Mouse (Mus musculus) C2C12 (cell line): ENCODE data around the gene Mrps5.

Experiments used
- CEBPB ChIP-seq: IDR thresholded peaks from one replicate; pipeline ENCODE4 v1.6.1; 2011; ENCODE audit warnings: low read depth, mild to moderate bottlenecking, control low read depth, moderate library complexity
- CTCF ChIP-seq: IDR thresholded peaks from one replicate; pipeline ENCODE4 v1.5.1; 2011; ENCODE audit not compliant: control insufficient read depth, insufficient read depth, insufficient read length
- MYOD1 ChIP-seq: IDR thresholded peaks from one replicate; pipeline ENCODE4 v1.6.1; 2011; ENCODE audit warnings: low read depth; ENCODE audit not compliant: control insufficient read depth, insufficient read length
- MYOG ChIP-seq: IDR thresholded peaks from one replicate; pipeline ENCODE4 v1.6.1; 2011; ENCODE audit not compliant: control insufficient read depth, insufficient read length; ENCODE audit errors: extremely low read depth
- USF1 ChIP-seq: IDR thresholded peaks from one replicate; pipeline ENCODE4 v1.6.1; 2011; ENCODE audit warnings: low read depth, mild to moderate bottlenecking, control low read depth, moderate library complexity

DNA sequence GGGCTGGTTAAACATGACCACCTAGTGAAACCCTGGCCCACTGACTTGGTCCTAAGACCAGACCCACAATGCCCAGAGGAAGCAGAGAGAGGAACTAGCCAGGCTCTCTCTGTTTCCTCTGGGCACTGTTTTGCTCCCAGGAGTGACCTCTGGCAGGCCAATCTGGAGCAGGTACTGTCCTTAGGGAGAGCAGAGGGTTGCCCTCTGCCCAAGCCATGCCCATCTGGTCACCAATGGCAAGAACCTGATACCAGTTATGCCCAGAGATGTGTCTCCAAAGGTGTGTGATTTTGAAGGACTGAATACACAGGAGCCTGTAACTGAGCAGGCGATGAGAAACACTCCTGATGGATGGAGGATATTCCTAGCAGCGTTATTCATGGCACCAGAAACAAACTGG is 45.3 kb upstream of the Mrps5 start:
- TF ChIP-seq MYOD1 (no peak), CTCF (no peak), USF1 (no peak), CEBPB (no peak), MYOG (no peak)
